Mouse (Mus musculus): ENCODE results near the gene Dnmt3l. TPM values are rescaled to one million over a fixed set of nuclear protein-coding genes. Genes with fewer than 3 reads are reported as not detected.

Dnmt3l gene
- polyA plus RNA-seq, 1 experiment from 2014 or later: not detected

DNA sequence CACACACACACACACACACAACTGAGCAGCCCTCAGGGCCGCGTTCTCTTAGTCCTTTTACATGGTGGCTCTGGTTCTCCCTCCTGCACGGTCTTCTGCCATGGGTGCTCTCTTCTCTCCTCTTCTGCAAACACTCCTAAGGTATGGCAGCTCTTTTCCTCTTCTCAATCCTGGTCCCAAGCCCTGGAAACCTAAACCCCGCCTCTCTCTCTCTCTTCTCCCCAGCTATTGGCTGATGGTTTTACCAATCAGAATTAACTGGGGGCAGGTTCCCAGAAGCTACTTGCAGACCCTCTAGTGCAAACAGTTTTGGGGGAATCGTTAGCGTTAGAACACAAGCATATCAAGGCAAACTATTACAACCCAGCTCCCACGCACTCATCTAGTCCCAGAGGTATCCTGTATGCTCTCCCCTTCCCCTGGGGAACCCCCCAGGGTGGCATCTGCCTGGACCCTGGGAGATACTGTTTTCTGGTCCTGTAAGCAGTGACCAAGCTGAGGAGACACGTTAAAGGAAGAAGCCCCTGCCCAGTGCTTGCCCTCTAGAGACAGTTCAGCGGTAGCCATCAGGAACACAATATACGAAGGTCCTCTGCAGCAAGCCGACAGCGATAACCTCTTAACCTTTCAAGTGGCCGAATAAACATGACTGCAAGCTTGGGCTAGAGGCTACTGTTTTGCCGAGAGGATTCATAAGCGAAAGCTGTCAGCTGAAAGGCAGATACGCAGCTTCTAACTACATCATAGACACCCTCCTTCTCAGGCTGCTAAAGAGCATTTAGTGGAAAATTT lies 59.4 kb downstream of the Dnmt3l start:
- H3K27ac ChIP-seq (ENCODE audit: low read depth, low read length): no peak overlapping the region
- H3K27me3 ChIP-seq (ENCODE audit: control insufficient read depth, insufficient read depth, low read length): no peaks in the 10 kb centered on the region
- no peaks in the 10 kb centered on the region for H3K4me1 ChIP-seq (ENCODE audit: control insufficient read depth, insufficient read depth, low read length)
- H3K9me3 ChIP-seq (ENCODE audit: control insufficient read depth, low read length): no peaks in the 10 kb centered on the region
- no peaks in the 10 kb centered on the region for H3K36me3 ChIP-seq (ENCODE audit: control insufficient read depth, insufficient read depth, low read length)
- ATAC-seq (ENCODE audit: low read depth): peak; percentile 82
- H3K9ac ChIP-seq (replicated peaks; ENCODE audit: low read depth, low read length): 0 out of 2 replicates have a peak overlapping the region, but pooled peaks have one; percentile 7
- H3K4me2 ChIP-seq (ENCODE audit: low read depth, low read length): peak overlapping the region; percentile 40
- H3K4me3 ChIP-seq (ENCODE audit: low read depth, low read length): peak overlapping the region; percentile 8; the same call in 1 of the 2 replicates
- 40% methylated on average over 16 of the region's 16 CpGs for WGBS

DNA sequence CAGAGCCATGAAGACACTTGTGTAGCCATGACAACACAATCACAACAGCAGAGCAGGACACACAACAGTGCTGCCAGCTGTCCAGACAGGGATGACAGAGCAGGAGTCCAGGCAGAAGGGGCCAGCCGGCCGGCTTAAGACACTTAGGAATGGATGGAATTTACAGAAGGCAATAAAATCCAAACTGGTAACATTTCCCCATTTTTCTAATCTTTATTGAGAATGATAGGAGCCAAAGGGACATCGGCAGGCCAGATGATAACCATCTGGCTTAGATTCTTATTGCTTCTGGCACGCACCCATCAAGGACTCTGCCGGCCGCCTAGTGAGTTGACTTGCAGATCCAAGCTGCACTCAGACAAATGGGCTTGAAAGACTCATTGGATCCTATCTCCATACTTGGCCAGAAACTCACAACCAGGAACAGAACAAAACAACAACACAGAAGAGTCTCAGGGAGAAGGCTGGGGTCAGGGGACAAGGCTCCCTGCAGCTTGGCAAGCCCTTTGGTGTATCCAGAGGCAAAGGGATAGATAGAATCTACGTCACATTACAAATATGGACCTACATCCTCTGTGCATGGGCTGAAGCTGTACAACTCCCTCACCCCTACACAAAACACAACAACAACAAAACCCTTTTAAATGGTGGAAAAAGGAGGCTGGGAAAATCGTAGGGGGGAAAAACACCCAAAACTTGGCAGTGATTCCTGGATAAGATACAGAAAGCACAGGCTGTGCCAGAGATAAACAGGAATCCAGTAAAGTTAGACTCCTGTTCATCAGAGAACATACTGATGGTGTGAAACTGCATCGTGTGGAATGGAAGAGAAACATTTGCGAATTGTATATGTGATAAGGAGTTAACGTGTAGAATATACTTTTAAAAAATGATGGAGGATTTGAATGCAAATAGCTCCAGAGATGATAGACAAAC lies 63.1 kb downstream of the Dnmt3l start:
- no peak for ATAC-seq (ENCODE audit: low read depth)
- Histone ChIP-seq H3K9ac (replicated peaks; ENCODE audit: low read depth, low read length) (no peak overlapping the region), H3K4me1 (ENCODE audit: control insufficient read depth, insufficient read depth, low read length) (no peaks in the 10 kb centered on the region), H3K4me3 (ENCODE audit: low read depth, low read length) (no peak overlapping the region), H3K9me3 (ENCODE audit: control insufficient read depth, low read length) (no peaks in the 10 kb centered on the region), H3K4me2 (ENCODE audit: low read depth, low read length) (no peak overlapping the region), H3K27ac (ENCODE audit: low read depth, low read length) (no peak overlapping the region), H3K36me3 (ENCODE audit: control insufficient read depth, insufficient read depth, low read length) (no peaks in the 10 kb centered on the region), H3K27me3 (ENCODE audit: control insufficient read depth, insufficient read depth, low read length) (no peaks in the 10 kb centered on the region)
- WGBS: 74% methylated on average over 11 of the region's 11 CpGs

DNA sequence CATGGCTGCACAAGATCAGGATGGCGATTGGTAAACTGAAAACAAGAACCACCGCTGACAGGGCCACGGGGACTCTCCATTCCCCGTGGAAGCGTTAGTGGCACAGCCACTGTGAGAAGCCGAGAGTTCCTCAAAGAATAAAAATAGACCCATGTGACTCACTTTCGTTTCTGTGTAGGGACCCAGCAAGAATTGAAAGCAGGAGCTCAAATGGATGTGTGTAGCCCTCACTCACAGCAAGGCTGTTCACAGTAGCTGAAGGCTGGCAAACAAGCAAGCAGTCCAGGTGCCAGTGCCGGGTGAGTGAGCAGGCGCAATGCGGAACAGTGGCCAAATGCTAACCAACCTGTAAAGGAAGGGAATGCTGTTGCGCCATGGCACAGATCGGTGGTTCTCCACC lies 63.8 kb downstream of the Dnmt3l start:
- Histone ChIP-seq H3K9me3 (ENCODE audit: control insufficient read depth, low read length) (no peaks in the 10 kb centered on the region), H3K36me3 (ENCODE audit: control insufficient read depth, insufficient read depth, low read length) (no peaks in the 10 kb centered on the region), H3K27ac (ENCODE audit: low read depth, low read length) (no peak overlapping the region), H3K9ac (replicated peaks; ENCODE audit: low read depth, low read length) (no peak overlapping the region), H3K4me2 (ENCODE audit: low read depth, low read length) (no peak overlapping the region), H3K4me3 (ENCODE audit: low read depth, low read length) (no peak overlapping the region), H3K27me3 (ENCODE audit: control insufficient read depth, insufficient read depth, low read length) (no peaks in the 10 kb centered on the region), H3K4me1 (ENCODE audit: control insufficient read depth, insufficient read depth, low read length) (no peaks in the 10 kb centered on the region)
- WGBS: 86% methylated on average over 12 of the region's 12 CpGs
- no peak for ATAC-seq (ENCODE audit: low read depth)

Other genes starting within 250 kb of the Dnmt3l start
- gene Gm9639, start 246.9 kb upstream of the Dnmt3l start, polyA plus RNA-seq (2014; fragmentation: Nextera tagmentation; extraction: Ambion mirVana): not detected in 2 replicates
- not detected in 2 replicates for gene Gm19668, start 242.8 kb upstream of the Dnmt3l start, polyA plus RNA-seq (2014; fragmentation: Nextera tagmentation; extraction: Ambion mirVana)
- gene Gm9507, start 230.1 kb upstream of the Dnmt3l start, polyA plus RNA-seq (2014; fragmentation: Nextera tagmentation; extraction: Ambion mirVana): not detected in 2 replicates
- gene Gm2696, start 227.3 kb upstream of the Dnmt3l start, polyA plus RNA-seq (2014; fragmentation: Nextera tagmentation; extraction: Ambion mirVana): not detected in 2 replicates
- not detected in 2 replicates for gene Krtap10-4, start 214.9 kb upstream of the Dnmt3l start, polyA plus RNA-seq (2014; fragmentation: Nextera tagmentation; extraction: Ambion mirVana)
- not detected in 2 replicates for gene Krtap10-10, start 206.0 kb upstream of the Dnmt3l start, polyA plus RNA-seq (2014; fragmentation: Nextera tagmentation; extraction: Ambion mirVana)
- not detected in 2 replicates for gene Gm36176, start 195.1 kb upstream of the Dnmt3l start, polyA plus RNA-seq (2014; fragmentation: Nextera tagmentation; extraction: Ambion mirVana)
- 0.30 TPM in 1 of 2 replicates, not detected in the other for gene Gm10318, start 189.1 kb upstream of the Dnmt3l start, polyA plus RNA-seq (2014; fragmentation: Nextera tagmentation; extraction: Ambion mirVana)
- gene Gm3285, start 180.0 kb upstream of the Dnmt3l start, polyA plus RNA-seq (2014; fragmentation: Nextera tagmentation; extraction: Ambion mirVana): not detected in 2 replicates
- gene Lrrc3, start 139.4 kb upstream of the Dnmt3l start, polyA plus RNA-seq (2014; fragmentation: Nextera tagmentation; extraction: Ambion mirVana): 17.4 and 20.6 TPM in 2 replicates
- gene Trpm2, start 71.4 kb upstream of the Dnmt3l start, polyA plus RNA-seq (2014; fragmentation: Nextera tagmentation; extraction: Ambion mirVana): 6.0 and 9.2 TPM in 2 replicates
- 41.3 and 52.6 TPM in 2 replicates for gene 1810043G02Rik, start 63.4 kb upstream of the Dnmt3l start, polyA plus RNA-seq (2014; fragmentation: Nextera tagmentation; extraction: Ambion mirVana)
- 83.2 and 93.9 TPM in 2 replicates for gene Pfkl, start 31.9 kb upstream of the Dnmt3l start, polyA plus RNA-seq (2014; fragmentation: Nextera tagmentation; extraction: Ambion mirVana)
- gene Aire, start 1.7 kb downstream of the Dnmt3l start, polyA plus RNA-seq (2014; fragmentation: Nextera tagmentation; extraction: Ambion mirVana): 0.21 TPM in 2 replicates
- 0.56 and 1.1 TPM in 2 replicates for gene Icosl, start 27.4 kb downstream of the Dnmt3l start, polyA plus RNA-seq (2014; fragmentation: Nextera tagmentation; extraction: Ambion mirVana)
- 14.6 and 16.0 TPM in 2 replicates for gene D10Jhu81e, start 127.8 kb downstream of the Dnmt3l start, polyA plus RNA-seq (2014; fragmentation: Nextera tagmentation; extraction: Ambion mirVana)
- 12.7 and 15.7 TPM in 2 replicates for gene Pwp2, start 143.2 kb downstream of the Dnmt3l start, polyA plus RNA-seq (2014; fragmentation: Nextera tagmentation; extraction: Ambion mirVana)
- 28.4 and 43.2 TPM in 2 replicates for gene Trappc10, start 202.7 kb downstream of the Dnmt3l start, polyA plus RNA-seq (2014; fragmentation: Nextera tagmentation; extraction: Ambion mirVana)